Mouse (Mus musculus): ENCODE data around the gene Alk.

Gene Alk

DNA sequence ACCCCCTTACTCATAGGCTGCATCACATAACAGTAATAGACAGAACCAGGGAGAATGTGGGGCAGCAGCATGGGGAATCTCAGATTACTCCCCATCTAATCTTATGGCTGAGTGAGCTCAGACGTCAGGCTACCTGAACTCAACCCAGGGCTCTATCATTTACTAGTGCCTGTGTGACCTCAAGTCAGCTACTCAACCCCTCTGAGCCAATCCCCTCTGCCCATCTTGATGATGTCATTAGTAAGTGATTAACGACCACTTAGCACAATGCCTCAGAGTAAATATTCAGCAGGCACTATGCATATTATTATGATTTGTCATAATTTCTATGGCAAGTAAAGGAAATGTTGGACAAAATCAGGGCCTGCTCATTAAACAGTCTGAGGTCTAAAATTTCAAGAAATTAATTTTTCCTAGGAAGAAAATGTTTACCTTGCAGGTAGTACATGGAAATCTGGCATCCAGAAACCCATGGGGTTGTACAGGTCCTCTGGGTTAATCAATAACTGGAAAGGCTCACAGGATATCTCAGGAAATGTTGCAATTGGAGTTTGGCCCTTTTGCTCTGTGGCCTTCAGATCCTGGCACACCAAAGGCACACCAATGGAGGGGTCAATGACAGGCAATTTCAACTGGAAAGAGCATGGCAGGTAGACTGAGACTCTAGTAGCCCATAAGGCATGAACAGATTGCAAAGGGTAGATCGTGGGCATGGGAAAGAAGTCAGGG lies 204.9 kb downstream of the Alk start:
- DNase-seq: no peak

GRCm38 (mm10) chr17:72395956-72396355 lies 208.5 kb downstream of the Alk start:
- DNase-seq: no peak

DNA sequence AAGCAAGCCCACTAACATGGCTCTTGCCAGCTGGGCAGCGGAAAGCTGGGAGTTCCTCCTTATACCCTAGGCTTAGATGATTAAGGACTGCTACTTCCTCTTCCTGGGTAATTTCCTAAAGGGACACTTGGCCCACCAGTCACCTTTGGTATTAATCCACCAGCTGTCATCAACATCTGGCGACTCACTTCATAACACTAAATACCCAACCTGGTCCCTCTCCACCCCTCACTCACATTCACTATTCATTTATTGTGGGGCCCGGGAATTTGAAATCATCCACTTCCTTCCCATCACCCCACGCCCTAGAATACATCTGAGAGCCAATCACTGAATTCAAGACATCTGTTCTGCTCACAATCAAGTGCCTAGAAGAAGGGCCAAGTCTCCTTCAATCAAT lies 235.4 kb downstream of the Alk start:
- DNase-seq: no peak

DNA sequence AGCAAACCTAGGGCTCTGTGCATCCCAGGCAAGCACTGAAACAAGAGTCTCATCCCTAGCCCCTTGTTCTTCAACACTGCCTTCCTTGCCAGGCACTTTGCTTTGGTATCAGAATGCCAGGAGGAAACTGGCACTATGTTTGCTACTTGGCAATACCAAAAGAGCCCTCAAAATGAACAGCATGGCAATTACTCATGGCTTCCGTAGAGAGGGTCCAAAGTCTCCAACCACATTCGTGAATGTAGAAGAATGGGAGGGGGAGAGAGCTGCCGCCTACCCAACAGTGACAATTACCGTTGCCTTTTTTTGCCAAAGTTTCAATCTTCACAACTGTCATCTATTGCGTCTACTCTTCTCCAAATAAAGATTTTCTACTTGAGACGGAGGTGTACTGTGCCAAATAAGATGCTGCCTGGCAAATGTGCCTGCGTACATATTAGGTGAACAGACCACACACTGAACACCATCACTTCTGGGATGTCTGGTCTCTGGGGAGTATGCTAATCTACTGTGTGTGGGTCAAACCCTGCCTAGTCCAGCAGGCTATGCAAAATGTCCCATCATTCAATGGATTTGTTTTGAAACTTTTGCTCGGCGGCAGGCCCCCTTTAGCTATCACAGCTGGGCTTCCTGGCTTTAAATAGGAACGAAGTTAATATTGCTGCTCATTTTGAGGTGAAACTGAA lies 241.5 kb downstream of the Alk start:
- DNase-seq: no peak

- no peak for DNase-seq
Observed at GRCm38 (mm10) chr17:72361961-72362360, 242.5 kb downstream of the Alk start.

DNA sequence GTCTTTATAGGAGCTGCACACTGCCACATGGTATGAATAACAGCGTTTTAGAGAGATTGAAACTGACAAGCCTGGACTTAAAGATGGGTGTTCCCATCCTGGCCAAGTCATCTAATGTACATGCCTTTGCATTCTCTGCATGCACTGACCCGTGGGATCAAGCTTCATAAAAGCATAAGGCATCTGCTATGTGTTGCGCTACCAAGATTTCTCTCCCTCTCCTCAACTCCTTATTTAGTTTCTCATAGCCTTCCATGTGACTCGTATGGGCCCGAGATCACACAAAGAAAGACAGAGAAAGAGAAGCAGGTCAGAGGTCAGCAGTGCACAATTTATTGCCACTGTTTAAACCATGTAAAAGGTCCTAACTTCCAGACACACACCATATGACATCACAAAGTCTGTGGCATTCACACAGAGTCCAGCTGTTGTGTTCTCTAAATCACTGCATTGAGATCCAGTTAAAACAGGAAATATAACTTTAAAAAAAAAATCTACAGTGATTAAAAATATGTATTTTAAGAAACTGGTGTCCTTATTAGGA lies 247.6 kb downstream of the Alk start:
- no peak for DNase-seq

- DNase-seq: no peak
Observed at GRCm38 (mm10) chr17:72339437-72339836, 265.0 kb downstream of the Alk start.

GRCm38 (mm10) chr17:72332909-72333308 lies 271.5 kb downstream of the Alk start:
- DNase-seq: no peak

- DNase-seq: no peak
Observed at GRCm38 (mm10) chr17:72325941-72326340, 278.5 kb downstream of the Alk start.

GRCm38 (mm10) chr17:72319576-72319975 lies 284.9 kb downstream of the Alk start:
- no peak for DNase-seq

GRCm38 (mm10) chr17:72299651-72300050 lies 304.8 kb downstream of the Alk start:
- DNase-seq: no peak

DNA sequence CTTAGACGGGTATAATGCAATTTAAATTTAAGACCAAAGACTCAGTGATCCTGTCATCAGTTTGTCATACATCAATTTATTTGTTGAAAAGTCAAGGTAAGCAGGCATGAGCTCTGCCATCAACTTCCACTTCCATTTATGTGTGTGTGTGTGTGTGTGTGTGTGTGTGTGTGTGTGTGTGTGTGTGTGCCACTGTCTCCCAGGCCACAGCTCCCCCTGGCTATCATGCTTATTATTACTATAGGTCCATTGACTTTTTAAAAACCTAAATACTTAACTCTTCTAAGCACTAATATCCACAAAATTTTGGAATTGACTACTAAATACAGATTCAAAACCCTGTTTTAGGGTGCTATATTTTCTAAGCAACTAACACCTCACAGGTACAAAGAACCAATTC lies 308.1 kb downstream of the Alk start:
- no peak for DNase-seq

DNA sequence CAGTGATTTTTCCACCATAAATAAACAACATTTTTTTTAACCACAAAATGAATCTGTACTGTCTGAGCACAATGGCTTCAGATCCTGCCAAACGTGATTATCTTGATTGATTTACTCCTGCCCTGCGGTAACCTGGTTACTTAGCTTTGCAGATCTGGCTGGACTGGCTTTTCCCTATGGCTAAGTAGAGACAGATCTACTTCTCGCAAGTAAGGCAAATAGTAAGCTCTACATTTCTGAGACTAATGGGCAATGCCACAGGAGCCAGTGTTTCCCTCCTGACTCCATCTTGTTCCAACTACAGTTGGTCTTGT lies 311.2 kb downstream of the Alk start:
- DNase-seq: no peak

DNA sequence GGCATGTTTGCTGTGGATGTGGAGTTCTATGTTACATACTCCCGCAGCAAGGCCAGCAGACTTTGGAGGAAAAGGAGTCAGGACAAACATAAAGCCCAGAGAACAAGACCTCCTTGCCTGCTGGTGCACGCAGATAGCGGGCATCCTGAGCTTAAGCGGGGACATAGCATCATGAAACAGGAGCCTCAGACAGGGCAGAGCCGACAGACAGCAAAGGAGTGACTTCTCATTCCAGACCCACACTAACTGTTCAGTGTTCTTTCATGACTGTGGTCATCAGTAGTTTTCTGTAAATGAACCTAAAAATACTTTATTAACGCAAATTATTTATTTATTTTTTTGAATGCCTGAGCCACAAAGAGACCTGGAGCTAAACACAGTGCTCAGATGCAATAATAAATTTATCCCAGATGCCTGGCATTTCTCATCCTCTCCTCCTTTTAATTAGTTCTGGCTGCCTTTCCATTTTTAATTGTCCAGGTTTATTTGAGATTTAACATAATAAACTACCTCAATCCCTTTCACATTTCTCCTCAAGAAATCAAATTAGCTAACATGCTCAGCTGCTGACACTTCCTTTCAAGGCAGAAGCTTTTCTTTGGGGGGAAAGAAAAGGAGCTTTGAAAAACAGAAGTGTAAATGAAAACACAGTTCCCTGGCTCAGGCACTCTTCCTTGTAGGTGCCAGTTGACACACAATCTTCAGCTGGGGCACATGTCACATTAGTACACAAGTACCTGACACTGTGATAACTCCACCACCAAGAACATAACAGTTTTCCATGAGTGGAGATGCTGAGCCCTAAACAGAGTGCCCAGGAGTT lies 311.8 kb downstream of the Alk start:
- DNase-seq: no peak

DNA sequence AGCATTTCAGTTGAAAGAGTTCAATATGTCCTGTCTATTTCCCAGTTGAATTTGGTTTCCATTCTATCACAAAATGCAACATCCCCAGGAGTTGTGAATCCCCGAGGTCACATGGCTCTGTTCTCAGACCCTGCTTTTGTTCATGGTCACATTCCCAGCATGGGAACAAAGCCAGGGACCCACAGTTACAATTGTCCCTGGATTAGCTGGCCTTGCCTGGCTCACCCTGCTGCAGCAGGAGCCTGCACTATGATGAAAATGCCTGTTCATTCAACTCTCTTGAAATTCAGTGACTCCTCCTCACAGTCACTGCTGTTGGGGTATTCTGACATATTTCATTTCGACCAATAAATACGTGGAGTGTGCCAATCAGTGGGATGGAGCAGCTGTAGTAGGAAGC lies 318.5 kb downstream of the Alk start:
- no peak for DNase-seq

DNA sequence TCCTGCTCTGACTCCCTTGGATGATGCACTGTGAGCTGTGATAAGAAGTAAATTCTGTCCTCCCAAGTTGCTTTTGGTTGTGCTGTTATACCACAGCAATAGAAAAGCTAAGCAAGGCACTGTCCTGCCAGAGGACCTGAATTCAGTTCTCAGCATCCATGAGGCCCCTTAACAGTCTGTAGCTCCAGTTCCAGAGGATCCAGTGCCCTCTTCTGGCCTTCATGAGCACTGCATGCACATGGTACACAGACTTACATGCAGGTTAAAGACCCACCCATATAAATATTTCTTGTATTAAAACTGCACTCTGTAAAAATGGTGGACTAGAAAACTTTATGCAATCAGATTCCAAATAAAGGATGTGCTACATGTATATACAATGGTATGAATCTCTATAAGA lies 326.1 kb downstream of the Alk start:
- no peak for DNase-seq

GRCm38 (mm10) chr17:72276778-72277177 lies 327.6 kb downstream of the Alk start:
- DNase-seq: no peak

- peak; percentile 0 for DNase-seq
Observed at GRCm38 (mm10) chr17:72275391-72275904, 329.0 kb downstream of the Alk start.

DNA sequence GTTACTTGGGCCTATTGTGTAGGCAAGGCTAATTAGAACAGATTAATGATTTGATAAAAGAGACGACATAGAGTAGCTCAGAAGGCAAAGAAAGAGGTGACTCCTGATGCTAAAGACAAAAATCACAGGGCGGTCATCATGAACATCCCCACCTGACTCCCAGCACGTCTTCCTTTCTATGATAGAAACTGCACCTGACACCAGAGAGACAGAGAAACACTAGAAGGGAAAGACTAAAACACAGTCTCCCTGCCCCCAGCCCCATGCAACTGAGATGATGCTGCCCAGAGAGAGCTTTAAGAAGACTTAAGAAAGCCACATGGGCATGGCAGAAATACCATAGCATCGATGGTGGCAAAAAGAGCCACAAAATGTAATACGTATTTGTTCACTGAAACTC lies 330.2 kb downstream of the Alk start:
- DNase-seq: no peak

GRCm38 (mm10) chr17:72271640-72272039 lies 332.8 kb downstream of the Alk start:
- no peak for DNase-seq

- DNase-seq: no peak
Observed at GRCm38 (mm10) chr17:72268529-72268928, 335.9 kb downstream of the Alk start.

DNA sequence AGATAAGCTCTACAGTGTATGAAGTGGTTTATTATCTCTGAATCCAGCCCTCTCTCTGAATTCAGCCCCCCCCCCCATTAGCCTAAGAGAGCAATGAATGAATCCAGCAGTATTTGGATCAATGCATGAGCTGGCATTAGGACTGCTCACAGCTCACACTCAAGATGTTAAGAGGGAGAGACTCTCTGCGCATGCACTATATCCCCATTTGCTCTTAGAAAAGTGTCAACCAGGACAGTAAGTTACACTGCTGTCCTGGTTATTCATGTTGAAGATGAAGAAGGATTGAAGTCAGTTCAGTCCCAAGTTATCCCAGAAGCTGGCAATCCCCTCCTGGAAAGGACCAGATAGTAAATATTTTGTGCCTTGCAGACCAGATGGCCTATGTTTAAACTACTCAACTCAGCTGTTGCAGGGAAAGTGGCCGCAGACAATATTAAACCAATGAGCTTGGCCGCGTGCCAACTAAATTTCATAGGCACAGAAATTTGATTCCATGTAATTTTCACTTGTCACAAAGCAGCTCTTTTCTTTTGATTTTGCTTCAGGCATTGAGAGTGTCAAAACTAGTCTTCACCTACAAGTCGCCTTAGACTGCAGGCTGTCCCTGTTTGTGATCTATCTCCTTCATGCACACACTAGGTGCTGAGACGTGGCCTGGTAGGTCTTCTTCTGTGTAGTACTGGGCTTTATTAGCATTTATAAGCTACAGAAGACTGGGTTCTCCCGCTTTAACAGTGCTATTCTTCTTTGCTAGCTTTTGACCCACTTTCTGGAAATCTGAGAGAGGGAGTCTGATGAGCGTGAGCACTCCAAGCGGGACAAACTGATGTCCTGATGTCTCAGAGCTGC lies 339.0 kb downstream of the Alk start:
- DNase-seq: peak; percentile 3
